Mouse (Mus musculus) MEL (cell line): ENCODE data around the gene Pde11a. TPM values are rescaled to one million over a fixed set of nuclear protein-coding genes. Genes with fewer than 3 reads are reported as not detected.

Experiments used
- DNase-seq: peaks from one replicate; pipeline ENCODE4 v3.0.0; 2011; ENCODE audit warnings: low read depth, low spot score
- H3K27ac ChIP-seq: 2 replicates; pipeline ENCODE4 v1.5.1; 2012; ENCODE audit warnings: low read depth, mild to moderate bottlenecking, control low read depth, low read length, moderate library complexity; ENCODE audit not compliant: control insufficient read depth
- H3K27me3 ChIP-seq, 2 experiments: fragments of 150-350 bp in 1 of 2; sonication (generic) in 1 of 2; 2 replicates each; pipeline ENCODE4 v1.6.1; 2012; ENCODE audit warnings: low read length in 2 of 2, mild to moderate bottlenecking in 2 of 2, improper control_type of control experiment in 1 of 2, moderate library complexity in 1 of 2; ENCODE audit not compliant: insufficient read depth in 2 of 2, control insufficient read depth in 1 of 2
- H3K36me3 ChIP-seq, 2 experiments: 2 replicates each; pipeline ENCODE4 v1.6.1; 2012 to 2014; ENCODE audit warnings: low read length in 2 of 2, improper control_type of control experiment in 1 of 2, inconsistent platforms in 1 of 2, mild to moderate bottlenecking in 1 of 2; ENCODE audit not compliant: insufficient read depth in 2 of 2, control insufficient read depth in 1 of 2
- H3K4me1 ChIP-seq, 2 experiments: fragments of 150-350 bp in 1 of 2; sonication (generic) in 1 of 2; 2 replicates each; pipeline ENCODE4 v1.6.1; 2012; ENCODE audit warnings: low read length in 2 of 2, improper control_type of control experiment in 1 of 2, mild to moderate bottlenecking in 1 of 2; ENCODE audit not compliant: insufficient read depth in 2 of 2, control insufficient read depth in 1 of 2
- H3K4me3 ChIP-seq, 2 experiments: fragments of 150-350 bp in 1 of 2; sonication (generic) in 1 of 2; 2 replicates each; pipeline ENCODE4 v1.5.1; 2012; ENCODE audit warnings: low read depth in 2 of 2, low read length in 2 of 2, mild to moderate bottlenecking in 2 of 2, moderate library complexity in 2 of 2, control low read depth in 1 of 2, improper control_type of control experiment in 1 of 2; ENCODE audit not compliant: control insufficient read depth in 1 of 2, insufficient read depth in 1 of 2
- H3K79me2 ChIP-seq: 2 replicates; pipeline ENCODE4 v1.6.1; 2012; ENCODE audit warnings: mild to moderate bottlenecking, low read length, moderate library complexity; ENCODE audit not compliant: control insufficient read depth, poor library complexity, insufficient read depth
- H3K9ac ChIP-seq: 2 replicates; pipeline ENCODE4 v1.6.1; 2012; ENCODE audit warnings: low read depth, mild to moderate bottlenecking, control low read depth, low read length, moderate library complexity; ENCODE audit not compliant: control insufficient read depth, poor library complexity, severe bottlenecking
- H3K9me3 ChIP-seq: fragments of 150-350 bp; sonication (generic); replicated peaks from 2 replicates; pipeline ENCODE4 v1.6.1; 2012; ENCODE audit warnings: mild to moderate bottlenecking, low read length, improper control_type of control experiment, moderate library complexity; ENCODE audit not compliant: insufficient read depth
- CTCF ChIP-seq, 3 experiments: IDR thresholded peaks in 2 of 3; conservative IDR thresholded peaks in 1 of 3; 2 replicates each; pipeline ENCODE4 v1.5.1; 2011 to 2012; ENCODE audit warnings: low read length in 3 of 3, low read depth in 2 of 3, mild to moderate bottlenecking in 2 of 3, improper control_type of control experiment in 1 of 3, inconsistent platforms in 1 of 3, mixed read lengths in 1 of 3, moderate library complexity in 1 of 3; ENCODE audit not compliant: control insufficient read depth in 1 of 3, insufficient read depth in 1 of 3, poor library complexity in 1 of 3, severe bottlenecking in 1 of 3
- EP300 ChIP-seq, 2 experiments: IDR thresholded peaks; 2 replicates each; pipeline ENCODE4 v1.6.1; 2011; ENCODE audit warnings: improper control_type of control experiment in 2 of 2, low read length in 2 of 2, low read depth in 1 of 2, mild to moderate bottlenecking in 1 of 2
- ETS1 ChIP-seq: IDR thresholded peaks from 2 replicates; pipeline ENCODE4 v1.6.1; 2012; ENCODE audit warnings: low read depth, mild to moderate bottlenecking, inconsistent platforms, low read length, improper control_type of control experiment, moderate library complexity
- GATA1 ChIP-seq: IDR thresholded peaks from 2 replicates; pipeline ENCODE4 v1.6.1; 2011; ENCODE audit warnings: low read depth, low read length, improper control_type of control experiment
- MEF2A ChIP-seq: IDR thresholded peaks from 2 replicates; pipeline ENCODE4 v1.6.1; 2014; ENCODE audit warnings: low read depth, mild to moderate bottlenecking, inconsistent platforms, low read length, improper control_type of control experiment; ENCODE audit not compliant: poor library complexity, insufficient replicate concordance, severe bottlenecking; ENCODE audit errors: extremely low read depth
- MXI1 ChIP-seq: IDR thresholded peaks from 2 replicates; pipeline ENCODE4 v1.6.1; 2011; ENCODE audit warnings: mild to moderate bottlenecking, low read depth, low read length, improper control_type of control experiment
- MYC ChIP-seq: IDR thresholded peaks from 2 replicates; pipeline ENCODE4 v1.6.1; 2011; ENCODE audit warnings: low read depth, mild to moderate bottlenecking, low read length, improper control_type of control experiment, moderate library complexity
- POLR2AphosphoS2 ChIP-seq: IDR thresholded peaks from 2 replicates; pipeline ENCODE4 v1.6.1; 2011; ENCODE audit warnings: low read length, improper control_type of control experiment
- TCF12 ChIP-seq: IDR thresholded peaks from 2 replicates; pipeline ENCODE4 v1.6.1; 2014; ENCODE audit warnings: low read depth, mild to moderate bottlenecking, inconsistent platforms, low read length, improper control_type of control experiment, moderate library complexity
- UBTF ChIP-seq: IDR thresholded peaks from 2 replicates; pipeline ENCODE4 v1.6.1; 2012; ENCODE audit warnings: low read depth, mild to moderate bottlenecking, inconsistent platforms, low read length, improper control_type of control experiment, moderate library complexity, borderline replicate concordance; ENCODE audit not compliant: insufficient read depth
- USF2 ChIP-seq, 2 experiments: IDR thresholded peaks; 2 replicates each; pipeline ENCODE4 v1.6.1; 2011 to 2012; ENCODE audit warnings: improper control_type of control experiment in 2 of 2, low read length in 2 of 2, borderline replicate concordance in 1 of 2, inconsistent platforms in 1 of 2, low read depth in 1 of 2, mild to moderate bottlenecking in 1 of 2; ENCODE audit not compliant: insufficient read depth in 1 of 2
- ZC3H11A ChIP-seq: IDR thresholded peaks from 2 replicates; pipeline ENCODE4 v1.6.1; 2012; ENCODE audit warnings: low read depth, mild to moderate bottlenecking, inconsistent platforms, low read length, improper control_type of control experiment
- ZKSCAN1 ChIP-seq: IDR thresholded peaks from 2 replicates; pipeline ENCODE4 v1.6.1; 2012; ENCODE audit warnings: low read depth, mild to moderate bottlenecking, inconsistent platforms, low read length, improper control_type of control experiment, moderate library complexity
- ZNF384 ChIP-seq: IDR thresholded peaks from 2 replicates; pipeline ENCODE4 v1.6.1; 2012; ENCODE audit warnings: low read depth, mild to moderate bottlenecking, inconsistent platforms, low read length, improper control_type of control experiment
- polyA plus RNA-seq, 2 experiments: library from polyadenylated mRNA; stranded (reverse) in 1 of 2; unstranded in 1 of 2; fragments of >175 nt in 1 of 2; fragments of >200 nt in 1 of 2; gene quantifications; 2 replicates each; pipeline versions ENCODE4 v1.2.1 to v1.2.4; 2012; ENCODE audit warnings: low replicate concordance in 2 of 2, low read depth in 1 of 2; ENCODE audit not compliant: insufficient read length in 2 of 2, insufficient read depth in 1 of 2, missing spikeins in 1 of 2
- total RNA-seq: library from RNA; depleted of rRNA; stranded (reverse); fragments of 300-350 nt; gene quantifications from 2 replicates; pipeline ENCODE4 v1.2.3, GENCODE M21; 2012

The Pde11a gene
- total and polyA plus RNA-seq, 3 experiments = not detected

GRCm38 (mm10) chr2:76330081-76330480 is 8.5 kb downstream of the Pde11a start:
- no peaks in the 10 kb centered on the region for H3K9me3 ChIP-seq

GRCm38 (mm10) chr2:76326161-76326560 is 12.4 kb downstream of the Pde11a start:
- Histone ChIP-seq H3K9ac (no peak overlapping the region), H3K27me3 (no peaks in the 10 kb centered on the region; a peak in 1 of 4 replicates), H3K27ac (no peak overlapping the region), H3K79me2 (no peaks in the 10 kb centered on the region), H3K4me1 (no peaks in the 10 kb centered on the region), H3K9me3 (no peaks in the 10 kb centered on the region), H3K4me3 (no peak overlapping the region), H3K36me3 (no peaks in the 10 kb centered on the region)
- TF ChIP-seq MYC (no peak), MXI1 (no peak), EP300 (IDR thresholded peaks at IDR 0.05; ENCODE audit: low read depth in 1 of 2, low read length in 2 of 2) (no peak), ZKSCAN1 (no peak), MEF2A (no peak), CTCF (IDR thresholded peaks at IDR 0.05 in 2 of 3, conservative IDR thresholded peaks at IDR 0.05 in 1 of 3; ENCODE audit: control insufficient read depth in 1 of 3, insufficient read depth in 1 of 3, low read depth in 2 of 3, low read length in 3 of 3, poor library complexity in 1 of 3, severe bottlenecking in 1 of 3) (no peak), ZNF384 (no peak), ETS1 (no peak), POLR2AphosphoS2 (no peak), USF2 (IDR thresholded peaks at IDR 0.05; ENCODE audit: borderline replicate concordance in 1 of 2, insufficient read depth in 1 of 2, low read depth in 1 of 2, low read length in 2 of 2) (no peak), ZC3H11A (no peak), TCF12 (no peak), GATA1 (no peak)
- DNase-seq = no peak

More at GRCm38 (mm10) chr2:76330081-76330480, 8.5 kb downstream of the Pde11a start:
- no peaks in the 10 kb centered on the region for H3K79me2 ChIP-seq
- no peak overlapping the region for H3K9ac ChIP-seq
- DNase-seq = no peak
- H3K36me3 ChIP-seq = no peaks in the 10 kb centered on the region
- no peaks in the 10 kb centered on the region for H3K4me1 ChIP-seq
- no peaks in the 10 kb centered on the region; a peak in 1 of 4 replicates for H3K27me3 ChIP-seq
- no peak overlapping the region for H3K4me3 ChIP-seq
- TF ChIP-seq EP300 (IDR thresholded peaks at IDR 0.05; ENCODE audit: low read depth in 1 of 2, low read length in 2 of 2) (no peak), UBTF (no peak)
- TF ChIP-seq, all 39 proteins: peak for 0
- no peak overlapping the region for H3K27ac ChIP-seq
